Mouse (Mus musculus) testis, adult 2 months (tissue): ENCODE data around the gene Wdr47. TPM values are rescaled to one million over a fixed set of nuclear protein-coding genes. Genes with fewer than 3 reads are reported as not detected.
"Not testable (repeated sequence)": the region's sequence is repeated elsewhere in the genome, so short reads cannot be mapped to it uniquely, and the experiment has no call there.

Experiments
- H3K27ac ChIP-seq: fragments of 200-500 bp; 2 replicates; pipeline ENCODE4 v1.5.1; 2012; ENCODE audit warnings: low read depth, low read length; ENCODE audit not compliant: control insufficient read depth, insufficient read depth
- H3K27me3 ChIP-seq: fragments of 200-500 bp; 2 replicates; pipeline ENCODE4 v1.6.1; 2012; ENCODE audit warnings: mild to moderate bottlenecking, low read length, moderate library complexity; ENCODE audit not compliant: control insufficient read depth, insufficient read depth
- H3K36me3 ChIP-seq: fragments of 200-500 bp; 2 replicates; pipeline ENCODE4 v1.6.1; 2012; ENCODE audit warnings: mild to moderate bottlenecking, low read length; ENCODE audit not compliant: control insufficient read depth, insufficient read depth
- H3K4me1 ChIP-seq: fragments of 200-500 bp; 2 replicates; pipeline ENCODE4 v1.6.1; 2012; ENCODE audit warnings: low read length; ENCODE audit not compliant: control insufficient read depth, insufficient read depth
- H3K4me3 ChIP-seq: fragments of 200-500 bp; 2 replicates; pipeline ENCODE4 v1.5.1; 2012; ENCODE audit warnings: low read depth, mild to moderate bottlenecking, low read length, moderate library complexity, mixed read lengths; ENCODE audit not compliant: control insufficient read depth
- CTCF ChIP-seq: fragments of 200-500 bp; IDR thresholded peaks from 2 replicates; pipeline ENCODE4 v1.5.1; 2012; ENCODE audit warnings: low read depth, mild to moderate bottlenecking, inconsistent platforms, low read length, moderate library complexity; ENCODE audit not compliant: control insufficient read depth, insufficient read depth, insufficient replicate concordance
- POLR2A ChIP-seq: fragments of 200-500 bp; IDR thresholded peaks from 2 replicates; pipeline ENCODE4 v1.6.1; 2012; ENCODE audit warnings: low read depth, mild to moderate bottlenecking, inconsistent platforms, low read length, moderate library complexity; ENCODE audit not compliant: control insufficient read depth
- polyA plus RNA-seq: library from polyadenylated mRNA; depleted of rRNA; stranded (reverse); fragments of >200 nt; gene quantifications from 2 replicates; pipeline ENCODE4 v1.2.3, GENCODE M21; 2012

Gene Wdr47
- polyA plus RNA-seq, 1 experiment = 14.3 TPM

DNA sequence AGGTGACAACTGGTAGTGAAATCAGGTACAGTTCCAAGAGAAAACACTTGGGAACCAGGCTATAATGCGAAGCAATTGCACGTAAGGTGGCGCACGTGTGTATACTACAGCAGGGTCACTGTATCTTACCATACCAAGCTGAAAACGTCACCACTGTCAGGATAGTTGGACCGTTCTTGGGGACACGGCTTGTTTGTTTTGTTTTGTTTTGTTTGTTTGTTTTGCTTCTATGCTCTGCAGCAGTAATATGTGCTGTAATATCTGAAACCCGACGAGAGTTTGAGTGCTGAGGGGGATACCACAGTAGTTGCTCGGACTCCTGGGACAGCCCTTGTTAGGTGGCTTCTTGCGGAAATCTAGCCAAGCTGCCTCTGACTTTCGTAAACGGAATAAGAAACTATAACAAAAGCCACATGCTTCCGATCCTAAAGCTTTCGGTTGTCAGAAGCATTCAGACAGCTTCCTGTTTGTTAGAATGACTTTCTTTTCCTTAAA is 28.3 kb upstream of the Wdr47 start:
- Histone ChIP-seq H3K27me3 (no peaks in the 10 kb centered on the region), H3K27ac (peak overlapping the region; percentile 83), H3K4me1 (no peaks in the 10 kb centered on the region; the same call in 1 of the 2 replicates), H3K4me3 (peak overlapping the region; percentile 98), H3K36me3 (no peaks in the 10 kb centered on the region; the same call in 1 of the 2 replicates)
- TF ChIP-seq POLR2A (no peak), CTCF (no peak)

DNA sequence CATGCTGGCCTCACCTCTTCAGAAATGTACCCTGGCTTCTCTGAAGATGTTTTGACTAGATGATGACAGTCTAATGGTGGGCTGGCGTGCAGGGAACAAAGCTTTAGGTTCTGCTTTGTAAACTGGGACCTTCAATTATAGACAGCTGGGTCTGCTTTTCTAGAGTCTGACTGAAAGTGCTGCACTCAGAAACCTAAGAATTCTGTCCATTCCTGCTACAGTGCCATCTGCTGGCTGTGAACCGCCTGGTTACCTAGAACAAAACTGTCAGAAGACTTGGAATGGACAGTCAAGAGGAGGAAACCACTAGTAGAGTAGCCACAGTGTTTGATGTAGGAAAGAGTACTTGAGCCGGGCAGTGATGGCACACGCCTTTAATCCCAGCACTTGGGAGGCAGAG is 27.8 kb upstream of the Wdr47 start:
- Histone ChIP-seq H3K4me3 (peak overlapping the region; percentile 98; the same call in 1 of the 2 replicates), H3K27ac (peak overlapping the region; percentile 83), H3K4me1 (no peaks in the 10 kb centered on the region; the same call in 1 of the 2 replicates), H3K36me3 (no peaks in the 10 kb centered on the region), H3K27me3 (no peaks in the 10 kb centered on the region)
- TF ChIP-seq CTCF (no peak), POLR2A (no peak)

DNA sequence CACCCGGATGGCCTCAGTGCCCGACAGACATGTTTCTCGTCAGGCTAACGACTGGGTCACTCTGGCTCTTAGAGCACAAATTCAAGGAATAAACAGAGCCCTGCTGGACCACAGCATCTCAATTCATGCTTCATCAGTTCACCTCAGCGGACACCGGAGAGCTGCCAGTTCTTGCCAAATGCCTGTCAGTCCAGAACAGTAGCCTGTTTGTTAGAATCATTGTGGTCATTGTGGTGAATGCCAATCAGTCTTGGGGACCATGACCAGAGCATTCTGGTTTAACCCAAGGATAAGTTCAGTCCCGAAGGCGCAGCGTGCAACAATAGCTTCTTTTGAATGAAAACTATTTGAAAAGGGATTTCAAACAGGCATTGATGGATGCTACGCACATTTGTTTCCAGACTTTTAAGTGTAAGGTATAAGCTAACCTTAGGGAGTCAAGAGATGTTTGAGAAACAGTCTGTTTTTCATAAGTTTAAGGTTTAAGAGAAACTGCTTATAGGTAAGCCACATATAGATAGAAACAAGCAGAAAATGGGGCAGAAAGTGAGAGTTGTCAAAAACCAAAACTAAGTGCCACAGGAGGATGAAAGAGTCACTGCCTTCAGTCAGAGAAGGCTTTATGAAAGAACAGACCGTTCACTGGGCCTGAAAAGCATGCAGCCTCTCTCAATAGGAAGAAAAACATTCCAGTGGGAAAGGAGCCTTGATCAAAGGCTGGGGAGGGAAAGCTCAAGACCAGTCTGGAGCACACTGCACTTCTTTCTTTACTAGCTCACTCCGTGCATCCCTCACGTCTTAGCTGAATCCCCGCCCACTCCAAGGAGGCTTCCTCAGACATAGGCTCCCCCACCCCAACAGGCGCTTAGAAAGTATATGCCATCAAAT is 22.8 kb upstream of the Wdr47 start:
- Histone ChIP-seq H3K27ac (no peak overlapping the region), H3K27me3 (no peaks in the 10 kb centered on the region), H3K36me3 (no peaks in the 10 kb centered on the region), H3K4me3 (no peak overlapping the region), H3K4me1 (peaks cover 3% of the 10 kb centered on the region)
- no peak for TF ChIP-seq POLR2A
- TF ChIP-seq CTCF = no peak

DNA sequence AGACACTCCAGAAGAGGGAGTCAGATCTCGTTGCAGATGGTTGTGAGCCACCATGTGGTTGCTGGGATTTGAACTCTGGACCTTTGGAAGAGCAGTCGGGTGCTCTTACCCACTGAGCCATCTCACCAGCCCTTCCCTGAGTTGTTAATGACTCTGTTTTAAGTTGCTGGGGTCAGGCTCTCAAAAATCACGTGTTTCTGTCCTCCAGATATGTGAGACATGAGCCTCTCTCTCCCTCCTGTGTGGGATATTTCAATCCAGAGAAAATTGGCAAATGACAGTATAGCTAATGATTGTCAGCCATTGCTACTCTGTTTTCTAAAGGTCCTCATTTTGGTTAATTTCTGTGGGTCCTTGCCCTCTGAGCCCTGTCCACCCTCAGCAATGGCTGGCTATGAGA is 21.4 kb upstream of the Wdr47 start:
- not testable (repeated sequence) for H3K4me1 ChIP-seq, H3K27me3 ChIP-seq, H3K27ac ChIP-seq, H3K36me3 ChIP-seq, H3K4me3 ChIP-seq

DNA sequence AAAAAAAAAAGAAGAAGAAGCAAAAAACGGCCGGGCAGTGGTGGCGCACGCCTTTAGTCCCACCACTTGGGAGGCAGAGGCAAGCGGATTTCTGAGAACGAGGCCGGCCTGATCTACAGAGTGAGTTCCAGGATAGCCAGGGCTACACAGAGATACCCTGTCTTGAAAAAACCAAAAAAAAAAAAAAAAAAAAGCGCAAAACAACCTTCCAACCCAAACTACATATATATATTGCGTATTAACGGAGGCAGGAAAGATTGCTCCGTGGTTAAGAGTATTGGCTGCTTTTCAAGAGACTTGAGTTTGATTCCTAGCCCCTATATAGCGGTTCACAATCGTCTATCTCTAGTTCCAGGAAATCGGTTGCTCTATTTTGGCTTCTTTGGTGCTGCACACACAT is 20.3 kb upstream of the Wdr47 start:
- H3K4me1 ChIP-seq = peaks cover 3% of the 10 kb centered on the region
- no peak for TF ChIP-seq CTCF
- no peak for TF ChIP-seq POLR2A
- H3K27me3 ChIP-seq = no peaks in the 10 kb centered on the region
- no peaks in the 10 kb centered on the region for H3K36me3 ChIP-seq
- H3K27ac ChIP-seq = no peak overlapping the region
- peak overlapping the region; percentile 21 for H3K4me3 ChIP-seq

DNA sequence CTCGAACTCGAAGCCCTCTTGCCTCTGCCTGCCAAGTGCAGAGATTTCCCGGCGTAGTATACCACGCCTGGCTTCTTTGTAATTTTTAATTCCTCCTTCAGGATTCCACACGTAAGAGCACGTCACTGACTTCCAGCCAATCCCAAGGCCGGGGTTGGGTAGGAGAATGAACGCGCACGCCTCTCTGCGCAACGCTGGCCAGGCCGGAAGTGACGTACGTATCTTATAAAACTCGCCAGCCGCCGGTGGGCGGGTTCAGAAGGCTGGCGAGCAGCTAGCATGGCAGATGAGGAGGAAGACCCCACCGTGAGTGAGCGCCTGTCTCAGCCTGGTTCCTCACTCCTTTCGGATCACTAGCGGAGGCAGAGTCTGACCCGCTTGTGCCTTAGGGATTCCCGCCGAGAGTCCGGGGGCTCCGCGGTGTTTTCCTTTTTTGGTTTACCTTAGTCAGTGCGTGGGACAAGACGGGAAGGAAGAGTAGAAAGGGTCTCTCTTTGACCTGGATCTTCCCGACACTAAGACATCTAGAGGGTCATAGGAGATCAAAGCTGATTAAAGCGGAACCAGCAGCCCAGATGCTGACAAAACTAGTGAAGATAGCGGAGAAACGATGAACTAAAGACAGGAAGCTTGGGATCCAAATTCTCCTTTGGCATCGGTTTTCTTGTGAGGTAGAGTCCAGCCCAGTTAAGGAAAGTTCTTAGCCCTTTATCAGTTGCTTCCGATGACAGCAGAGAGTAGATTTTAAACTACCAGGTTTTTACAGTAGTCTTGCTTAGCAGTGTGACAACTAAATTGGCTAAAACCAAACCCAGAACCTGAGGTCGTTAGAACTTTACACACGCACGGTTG is 19.4 kb upstream of the Wdr47 start, which contains the start of gene Taf13:
TSS of gene Taf13 (plus strand) at position 256 of the 852 bp plus-strand sequence.
- H3K4me1 ChIP-seq = peaks cover 3% of the 10 kb centered on the region

DNA sequence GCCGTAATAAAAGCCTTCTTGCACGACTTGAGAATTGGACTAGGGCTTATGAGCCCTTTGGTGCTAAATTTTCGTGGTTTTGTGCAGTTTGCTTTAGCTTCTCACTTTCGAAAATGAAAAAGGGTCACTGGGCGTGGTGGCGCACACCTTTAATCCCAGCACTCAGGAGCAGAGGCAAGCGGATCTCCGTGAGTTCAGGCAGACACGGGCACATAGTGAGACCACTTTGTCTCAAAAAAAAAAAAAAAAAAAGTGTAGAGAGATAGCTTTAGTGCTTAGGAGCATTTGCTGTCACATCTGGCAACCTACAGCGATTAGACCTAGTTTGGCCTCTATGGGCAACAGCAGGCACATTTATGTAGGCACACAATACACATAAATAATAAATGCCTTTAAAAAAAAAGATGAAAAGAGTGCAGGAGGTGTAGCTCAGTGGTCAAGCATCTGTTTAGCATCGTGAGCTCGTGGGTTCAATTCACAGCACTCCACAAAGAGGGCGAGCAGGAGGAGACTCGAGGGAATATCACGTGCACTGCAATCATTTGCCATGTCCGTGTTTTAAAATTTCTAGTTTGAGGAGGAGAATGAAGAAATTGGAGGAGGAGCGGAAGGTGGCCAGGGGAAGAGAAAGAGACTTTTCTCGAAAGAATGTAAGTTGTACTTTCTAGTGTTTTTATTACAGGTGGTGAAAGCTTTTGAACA is 18.6 kb upstream of the Wdr47 start:
- Histone ChIP-seq H3K4me1 (peaks cover 3% of the 10 kb centered on the region), H3K27ac (peak overlapping the region; percentile 83; the same call in 1 of the 2 replicates), H3K4me3 (peak overlapping the region; percentile 96), H3K36me3 (no peaks in the 10 kb centered on the region), H3K27me3 (no peaks in the 10 kb centered on the region)
- no peak for TF ChIP-seq CTCF
- no peak for TF ChIP-seq POLR2A

More for the DNA sequence above, 19.4 kb upstream of the Wdr47 start, which contains the start of gene Taf13:
- H3K27ac ChIP-seq = peak within 1 kb of the TSS; percentile 83
- H3K36me3 ChIP-seq = no peaks in the 10 kb centered on the region
- peak within 1 kb of the TSS; percentile 96 for H3K4me3 ChIP-seq
- H3K27me3 ChIP-seq = no peaks in the 10 kb centered on the region
- TF ChIP-seq CTCF (no peak), POLR2A (peak; percentile 100)
